Comparison of ENCODE assay signal across 17 mouse cellular contexts in genomic region chr7:43525313-43525712, GRCm38 (mm10). TPM values are rescaled to one million over a fixed set of nuclear protein-coding genes. Genes with fewer than 3 reads are reported as not detected.
A peak's percentile ranks its signal among the peaks of the same experiment; 100 is the strongest.
DNase-seq lines count a peak whose midpoint lies in the region; ATAC-seq and TF ChIP-seq lines count a peak whose summit lies in the region.
"Had no signal": no experiment of that assay in that cellular context is flagged by ENCODE, and none has a peak within 500 bp of the region (broad histone marks: within the 10 kb centered on the region; RNA-seq: fewer than 3 reads in every experiment).

No protein-coding gene starts in this region.

- no peak for TF ChIP-seq POLR2A in cerebellum, adult 2 months (IDR thresholded peaks at IDR 0.05; ENCODE audit: borderline replicate concordance, insufficient read depth, low read length)

- 26% methylated on average over 3 of the region's 3 CpGs for WGBS in cerebellum, adult 2 months
- WGBS in liver, embryonic 14.5 days (ENCODE audit: insufficient replicate concordance), result 29% methylated on average over 3 of the region's 3 CpGs
- 51% methylated on average over 3 of the region's 3 CpGs for WGBS in liver, embryonic 11.5 days

- no peak for ATAC-seq in cerebellum, adult (ENCODE audit: insufficient number of reproducible peaks, low FRiP score, low TSS enrichment)
- no peak for ATAC-seq in liver, embryonic 14.5 days (ENCODE audit: insufficient read depth)
- no peak for ATAC-seq in liver, embryonic 11.5 days (replicated peaks; ENCODE audit: low FRiP score)
- peak; percentile 64 for ATAC-seq in megakaryocyte progenitor cell, adult 5-6 weeks (replicated peaks; ENCODE audit: poor library complexity)
- ATAC-seq: midbrain, embryonic 13.5 days had no signal

- intact Hi-C loops in left cerebral cortex, postnatal 4 days (cut with DNase I), result no loop called here

- peak in 1 of 2 experiments; percentile 3 for DNase-seq in cerebellum, adult 2 months
- no peak for DNase-seq in liver, embryonic 14.5 days (ENCODE audit: low read depth in 3 of 3, low spot score in 3 of 3)
- no peak for DNase-seq in liver, embryonic 11.5 days (ENCODE audit: low spot score)
- no peak for DNase-seq in ES-E14 (ENCODE audit: low read depth, low spot score)
- no peak for DNase-seq in left cerebral cortex, postnatal 4 days
- no peak for DNase-seq in kidney, postnatal 36 days
- DNase-seq: embryo, embryonic 11 days; layer of hippocampus, postnatal 36 days; liver, embryonic 13.5 days; right cerebral cortex, postnatal 14 days had no signal

- no peaks in the 10 kb centered on the region for H3K27me3 ChIP-seq in cerebellum, adult 2 months (ENCODE audit: control insufficient read depth, insufficient read depth, low read length)
- no peaks in the 10 kb centered on the region for H3K27me3 ChIP-seq in liver, embryonic 14.5 days (ENCODE audit: control insufficient read depth, insufficient read depth, low read length)
- H3K27me3 ChIP-seq in liver, embryonic 11.5 days (replicated peaks; ENCODE audit: control insufficient read depth, insufficient read depth, low read length), result no peaks in the 10 kb centered on the region
- H3K27me3 ChIP-seq: liver, embryonic 13.5 days; midbrain, embryonic 13.5 days had no signal

- in situ Hi-C loops in ES-E14 (cut with MboI; ENCODE audit: low sequenced_read_pairs in 2 of 2, unreplicated experiment in 2 of 2), result no loop called here

- no peaks in the 10 kb centered on the region for H3K4me1 ChIP-seq in cerebellum, adult 2 months (ENCODE audit: control insufficient read depth, insufficient read depth, low read length)
- H3K4me1 ChIP-seq in liver, embryonic 14.5 days (replicated peaks; ENCODE audit: control insufficient read depth in 2 of 2, insufficient read depth in 2 of 2, low read length in 1 of 2), result no peaks in the 10 kb centered on the region
- H3K4me1 ChIP-seq in liver, embryonic 11.5 days (replicated peaks; ENCODE audit: control insufficient read depth, insufficient read depth, low read length), result no peaks in the 10 kb centered on the region
- no peaks in the 10 kb centered on the region for H3K4me1 ChIP-seq in ES-E14 (ENCODE audit: control insufficient read depth in 2 of 2, insufficient read depth in 2 of 2, low read length in 2 of 2, poor library complexity in 1 of 2)
- H3K4me1 ChIP-seq: liver, embryonic 13.5 days; midbrain, embryonic 13.5 days had no signal

- H3K36me3 ChIP-seq in liver, embryonic 14.5 days (replicated peaks; ENCODE audit: control insufficient read depth, insufficient read depth, low read depth), result no peaks in the 10 kb centered on the region
- no peaks in the 10 kb centered on the region for H3K36me3 ChIP-seq in liver, embryonic 11.5 days (ENCODE audit: control insufficient read depth, insufficient read depth, low read length)
- H3K36me3 ChIP-seq in ES-E14 (ENCODE audit: control insufficient read depth, insufficient read depth, low read length, poor library complexity, severe bottlenecking), result no peaks in the 10 kb centered on the region
- H3K36me3 ChIP-seq: liver, embryonic 13.5 days; midbrain, embryonic 13.5 days had no signal

- no peak for TF ChIP-seq EP300 in liver, embryonic 14.5 days (IDR thresholded peaks at IDR 0.05; ENCODE audit: low read depth)

- no peak overlapping the region for H3K4me3 ChIP-seq in cerebellum, adult 2 months (replicated peaks; ENCODE audit: insufficient read depth, low read depth, low read length)
- no peak overlapping the region for H3K4me3 ChIP-seq in liver, embryonic 14.5 days (ENCODE audit: insufficient read depth in 1 of 2, low read depth in 2 of 2, low read length in 2 of 2)
- H3K4me3 ChIP-seq in liver, embryonic 11.5 days (ENCODE audit: low read depth, low read length), result no peak overlapping the region
- H3K4me3 ChIP-seq in ES-E14 (ENCODE audit: insufficient read depth in 1 of 2, low read depth in 1 of 2, low read length in 2 of 2, poor library complexity in 1 of 2, severe bottlenecking in 1 of 2), result no peak overlapping the region
- H3K4me3 ChIP-seq: liver, embryonic 13.5 days; midbrain, embryonic 13.5 days had no signal

- H3K27ac ChIP-seq in cerebellum, adult 2 months (ENCODE audit: insufficient read depth, low read length), result no peak overlapping the region
- H3K27ac ChIP-seq in liver, embryonic 14.5 days, result no peak overlapping the region
- no peak overlapping the region for H3K27ac ChIP-seq in liver, embryonic 11.5 days (ENCODE audit: low read depth, low read length)
- no peak overlapping the region for H3K27ac ChIP-seq in ES-E14 (ENCODE audit: insufficient read depth, low read depth, low read length, poor library complexity, severe bottlenecking)
- H3K27ac ChIP-seq: liver, embryonic 13.5 days; midbrain, embryonic 13.5 days had no signal

- no peak overlapping the region for H3K4me2 ChIP-seq in liver, embryonic 14.5 days (ENCODE audit: low read depth)
- no peak overlapping the region for H3K4me2 ChIP-seq in liver, embryonic 11.5 days
- H3K4me2 ChIP-seq: liver, embryonic 13.5 days; midbrain, embryonic 13.5 days had no signal

- no peaks in the 10 kb centered on the region for H3K9me3 ChIP-seq in liver, embryonic 14.5 days (ENCODE audit: control insufficient read depth, low read length)
- no peaks in the 10 kb centered on the region for H3K9me3 ChIP-seq in liver, embryonic 11.5 days (ENCODE audit: control insufficient read depth, low read length)
- no peaks in the 10 kb centered on the region for H3K9me3 ChIP-seq in ES-E14 (ENCODE audit: control insufficient read depth, insufficient read depth, low read depth, low read length)
- H3K9me3 ChIP-seq: liver, embryonic 13.5 days; midbrain, embryonic 13.5 days had no signal

- peak; percentile 47; the same call in 1 of the 2 replicates for TF ChIP-seq CTCF in cerebellum, adult 2 months (IDR thresholded peaks at IDR 0.05; ENCODE audit: borderline replicate concordance, insufficient read depth, low read depth, low read length)
- TF ChIP-seq CTCF in liver, embryonic 14.5 days (IDR thresholded peaks at IDR 0.05; ENCODE audit: low read depth), result peak; percentile 32; the same call in 1 of the 2 replicates

- H3K9ac ChIP-seq in liver, embryonic 14.5 days (replicated peaks), result no peak overlapping the region
- H3K9ac ChIP-seq in liver, embryonic 11.5 days (ENCODE audit: low read depth, low read length), result no peak overlapping the region
- no peak overlapping the region for H3K9ac ChIP-seq in ES-E14 (ENCODE audit: insufficient read depth, low read depth, low read length, poor library complexity, severe bottlenecking)
- H3K9ac ChIP-seq: liver, embryonic 13.5 days; midbrain, embryonic 13.5 days had no signal

TF ChIP-seq in ES-E14, 5 proteins besides CTCF, POLR2A, EP300 and RAD21 (continues in another document):
- TF ChIP-seq CHD2 (IDR thresholded peaks at IDR 0.05; ENCODE audit: low read depth, low read length) (no peak), ZC3H11A (IDR thresholded peaks at IDR 0.05; ENCODE audit: borderline replicate concordance, low read depth, low read length) (0 out of 2 replicates have a peak, but pooled peaks have one; percentile 20), HCFC1 (IDR thresholded peaks at IDR 0.05; ENCODE audit: borderline replicate concordance, insufficient read depth, low read length) (no peak), ZNF384 (IDR thresholded peaks at IDR 0.05; ENCODE audit: low read depth, low read length) (no peak)

RNA-seq across cellular contexts. Expression of gene Cd33, which starts 18.9 kb away (rescaled TPM):
- 1.9 and 2.4 TPM in 2 replicates for polyA plus RNA-seq in cerebellum, adult 2 months (2012; rRNA removed)
- polyA plus RNA-seq in liver, embryonic 14.5 days (2012; rRNA removed), result 0.95 and 1.4 TPM in 2 replicates
- 1.5 and 1.9 TPM in 2 replicates for polyA plus RNA-seq in liver, embryonic 14.5 days (2014; fragmentation: Nextera tagmentation; extraction: Ambion mirVana)
- 1.3 and 1.6 TPM in 2 replicates for polyA plus RNA-seq in liver, embryonic 11.5 days (2014; fragmentation: Nextera tagmentation; extraction: Ambion mirVana)
- 0.04 and 0.16 TPM in 2 replicates for total RNA-seq in ES-E14 (2012; rRNA removed)
- total RNA-seq in megakaryocyte progenitor cell, adult 5-6 weeks (2015), result 6.5 and 9.1 TPM in 2 replicates
- total RNA-seq in megakaryocyte progenitor cell, adult 5-6 weeks (2017), result 4.2 and 4.9 TPM in 2 replicates
- total RNA-seq in left cerebral cortex, postnatal 4 days (2021), result 1 to 10 TPM; 2.3 to 2.5 TPM

RNA-seq across cellular contexts. Expression of gene 4931406B18Rik, which starts 19.6 kb away (rescaled TPM):
- polyA plus RNA-seq in cerebellum, adult 2 months (2012; rRNA removed), result not detected in 2 replicates
- not detected in 2 replicates for polyA plus RNA-seq in liver, embryonic 14.5 days (2012; rRNA removed)
- not detected in 2 replicates for polyA plus RNA-seq in liver, embryonic 14.5 days (2014; fragmentation: Nextera tagmentation; extraction: Ambion mirVana)
- not detected in 2 replicates for polyA plus RNA-seq in liver, embryonic 11.5 days (2014; fragmentation: Nextera tagmentation; extraction: Ambion mirVana)
- total RNA-seq in ES-E14 (2012; rRNA removed), result not detected in 2 replicates
- total RNA-seq in megakaryocyte progenitor cell, adult 5-6 weeks (2015), result not detected in 2 replicates
- not detected in 2 replicates for total RNA-seq in megakaryocyte progenitor cell, adult 5-6 weeks (2017)
- not detected for total RNA-seq in left cerebral cortex, postnatal 4 days (2021)
- total RNA-seq: gastrocnemius, adult 18-20 months; heart, postnatal 14 days; layer of hippocampus, postnatal 36 days had no signal
- polyA plus RNA-seq: intestine, embryonic 14.5 days; liver, embryonic 13.5 days; stomach, embryonic 16.5 days had no signal

RNA-seq across cellular contexts. Expression of gene Iglon5, which starts 35.4 kb away (rescaled TPM):
- polyA plus RNA-seq in cerebellum, adult 2 months (2012; rRNA removed), result 79.6 and 82.4 TPM in 2 replicates
- 0.07 and 0.12 TPM in 2 replicates for polyA plus RNA-seq in liver, embryonic 14.5 days (2012; rRNA removed)
- not detected in 2 replicates for polyA plus RNA-seq in liver, embryonic 14.5 days (2014; fragmentation: Nextera tagmentation; extraction: Ambion mirVana)
- 0.16 and 0.25 TPM in 2 replicates for polyA plus RNA-seq in liver, embryonic 11.5 days (2014; fragmentation: Nextera tagmentation; extraction: Ambion mirVana)
- total RNA-seq in ES-E14 (2012; rRNA removed), result 0.95 and 1.7 TPM in 2 replicates
- not detected in 2 replicates for total RNA-seq in megakaryocyte progenitor cell, adult 5-6 weeks (2015)
- total RNA-seq in megakaryocyte progenitor cell, adult 5-6 weeks (2017), result not detected in 2 replicates
- total RNA-seq in left cerebral cortex, postnatal 4 days (2021), result 10 to 100 TPM; 57.1 to 59.1 TPM
- polyA plus RNA-seq: liver, embryonic 13.5 days had no signal

RNA-seq across cellular contexts. Expression of gene Zfp658, which starts 36.7 kb away (rescaled TPM):
- 10.3 and 10.9 TPM in 2 replicates for polyA plus RNA-seq in cerebellum, adult 2 months (2012; rRNA removed)
- polyA plus RNA-seq in liver, embryonic 14.5 days (2012; rRNA removed), result 0.18 and 0.33 TPM in 2 replicates
- 0.15 and 0.25 TPM in 2 replicates for polyA plus RNA-seq in liver, embryonic 14.5 days (2014; fragmentation: Nextera tagmentation; extraction: Ambion mirVana)
- 0.97 and 1.1 TPM in 2 replicates for polyA plus RNA-seq in liver, embryonic 11.5 days (2014; fragmentation: Nextera tagmentation; extraction: Ambion mirVana)
- 1.9 and 2.1 TPM in 2 replicates for total RNA-seq in ES-E14 (2012; rRNA removed)
- 0.54 and 1.1 TPM in 2 replicates for total RNA-seq in megakaryocyte progenitor cell, adult 5-6 weeks (2015)
- total RNA-seq in megakaryocyte progenitor cell, adult 5-6 weeks (2017), result 1.0 and 2.1 TPM in 2 replicates
- 1 to 10 TPM; 7.5 to 9.7 TPM for total RNA-seq in left cerebral cortex, postnatal 4 days (2021)

RNA-seq across cellular contexts. Expression of gene Zfp719, which starts 54.1 kb away (rescaled TPM):
- polyA plus RNA-seq in cerebellum, adult 2 months (2012; rRNA removed), result 11.6 and 13.2 TPM in 2 replicates
- polyA plus RNA-seq in liver, embryonic 14.5 days (2012; rRNA removed), result 0.56 and 0.87 TPM in 2 replicates
- polyA plus RNA-seq in liver, embryonic 14.5 days (2014; fragmentation: Nextera tagmentation; extraction: Ambion mirVana), result 1.6 and 1.7 TPM in 2 replicates
- polyA plus RNA-seq in liver, embryonic 11.5 days (2014; fragmentation: Nextera tagmentation; extraction: Ambion mirVana), result 7.0 and 9.1 TPM in 2 replicates
- total RNA-seq in ES-E14 (2012; rRNA removed), result 9.2 and 9.9 TPM in 2 replicates
- 11.6 and 12.4 TPM in 2 replicates for total RNA-seq in megakaryocyte progenitor cell, adult 5-6 weeks (2015)
- 6.8 and 7.3 TPM in 2 replicates for total RNA-seq in megakaryocyte progenitor cell, adult 5-6 weeks (2017)
- 10 to 100 TPM; 18.5 to 19.9 TPM for total RNA-seq in left cerebral cortex, postnatal 4 days (2021)

Comparison
In these comparisons a context has a peak if more than half of its experiments do, and no peak if none do; other contexts are left out.
1. RNA of gene Iglon5, which starts 35.4 kb away (total RNA-seq): 57.1 to 59.1 TPM in left cerebral cortex, postnatal 4 days; 0.95 to 1.7 TPM in ES-E14 and not detected in megakaryocyte progenitor cell, adult 5-6 weeks; every median in the first group is over 10 times any median in the second.